Mouse (Mus musculus) heart, postnatal 0 days (tissue): ENCODE measurements around the gene Slc35e3.
"Not testable (repeated sequence)": the region's sequence is repeated elsewhere in the genome, so short reads cannot be mapped to it uniquely, and the experiment has no call there.

Experiments
- CTCF ChIP-seq: IDR thresholded peaks from 2 replicates; pipeline ENCODE4 v1.5.1; 2016; ENCODE audit warnings: antibody characterized with exemption, control low read depth, low read depth
- EP300 ChIP-seq: IDR thresholded peaks from 2 replicates; pipeline ENCODE4 v1.6.1; 2016; ENCODE audit warnings: antibody characterized with exemption, low read depth

- not testable (repeated sequence) for TF ChIP-seq CTCF, EP300
Observed at GRCm38 (mm10) chr10:117758344-117758743, 12.2 kb upstream of the Slc35e3 start.
